ENCODE assay signal across 7 mouse cellular contexts in genomic region chr5:151367881-151368394, GRCm38 (mm10).
DNase-seq lines count a peak whose midpoint lies in the region; ATAC-seq lines count a peak whose summit lies in the region.

No protein-coding gene starts in this region.

- H3K9me3 ChIP-seq in kidney, embryonic 14.5 days (ENCODE audit: control insufficient read depth, low read length), result no peaks in the 10 kb centered on the region

- peak; percentile 18 for ATAC-seq in kidney, embryonic 14.5 days (ENCODE audit: low FRiP score, low TSS enrichment)

- H3K9ac ChIP-seq in kidney, embryonic 14.5 days (ENCODE audit: low read depth, low read length), result peak overlapping the region; percentile 59

- 0 out of 2 replicates have a peak, but pooled peaks cover 4% of the 10 kb centered on the region for H3K4me1 ChIP-seq in kidney, embryonic 14.5 days (ENCODE audit: control insufficient read depth, insufficient read depth, low read length)

- H3K4me2 ChIP-seq in kidney, embryonic 14.5 days (replicated peaks; ENCODE audit: low read depth, low read length), result peak overlapping the region; percentile 54

- peak overlapping the region; percentile 48 for H3K4me3 ChIP-seq in kidney, embryonic 14.5 days (ENCODE audit: low read length)

- 5% methylated on average over 16 of the region's 16 CpGs for WGBS in kidney, embryonic 14.5 days

- no peaks in the 10 kb centered on the region for H3K36me3 ChIP-seq in kidney, embryonic 14.5 days (ENCODE audit: control insufficient read depth, insufficient read depth, low read length)

- H3K27ac ChIP-seq in kidney, embryonic 14.5 days (ENCODE audit: low read depth, low read length), result peak overlapping the region; percentile 75

- DNase-seq in thymus, postnatal 14 days, result peak; percentile 51
- DNase-seq in thymus, postnatal 25 days, result no peak
- peak; percentile 49 for DNase-seq in c-Kit-negative CD71-positive TER-119-positive erythroid progenitor cells, embryonic 14.5 days (ENCODE audit: low read depth, low spot score)
- DNase-seq in forelimb bud, embryonic 11.5 days (ENCODE audit: low read depth, low spot score), result peak; percentile 28
- peak; percentile 77 for DNase-seq in lung, postnatal 10 days
- peak; percentile 52 for DNase-seq in right cerebral cortex, postnatal 4 days

- H3K27me3 ChIP-seq in kidney, embryonic 14.5 days (ENCODE audit: control insufficient read depth, insufficient read depth, low read length), result no peaks in the 10 kb centered on the region
